Mouse (Mus musculus): ENCODE results near the gene Mcm2.
A peak's percentile ranks its signal among the peaks of the same experiment; 100 is the strongest.

Mcm2 gene

GRCm38 (mm10) chr6:88890832-88891231 is 7.7 kb downstream of the Mcm2 start:
- DNase-seq (ENCODE audit: low spot score in 2 of 2) = no peak

DNA sequence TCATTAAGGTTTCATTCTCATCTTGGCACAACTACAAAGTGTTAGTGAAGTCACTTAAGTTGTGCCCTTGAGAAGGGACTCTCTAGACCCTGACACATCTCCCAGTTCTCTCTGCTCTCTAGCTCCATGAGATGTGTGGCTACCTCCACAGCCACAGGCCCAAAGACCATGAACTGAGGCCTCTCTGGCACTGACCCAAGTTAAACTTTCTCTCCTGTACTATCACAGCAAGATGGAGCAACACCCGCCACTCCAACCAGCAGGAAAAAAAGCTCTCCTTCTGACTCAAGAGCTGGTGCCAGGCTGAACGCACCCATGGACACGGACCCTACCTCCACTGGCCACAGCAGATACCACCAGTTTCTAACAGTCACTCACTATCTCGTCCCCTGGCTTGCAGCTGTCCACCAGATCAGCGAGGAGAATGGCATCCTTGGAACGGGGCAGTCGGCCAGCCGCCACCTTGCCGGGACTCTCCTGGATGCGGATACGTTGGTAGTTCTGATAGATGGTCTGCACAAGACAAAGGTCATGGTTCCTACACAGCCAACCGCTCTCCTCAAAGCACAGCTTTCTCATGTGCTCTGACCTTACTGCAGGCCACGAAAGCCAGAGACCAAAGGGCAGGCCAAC is 9.1 kb downstream of the Mcm2 start:
- no peak for DNase-seq (ENCODE audit: low spot score in 2 of 2)

DNA sequence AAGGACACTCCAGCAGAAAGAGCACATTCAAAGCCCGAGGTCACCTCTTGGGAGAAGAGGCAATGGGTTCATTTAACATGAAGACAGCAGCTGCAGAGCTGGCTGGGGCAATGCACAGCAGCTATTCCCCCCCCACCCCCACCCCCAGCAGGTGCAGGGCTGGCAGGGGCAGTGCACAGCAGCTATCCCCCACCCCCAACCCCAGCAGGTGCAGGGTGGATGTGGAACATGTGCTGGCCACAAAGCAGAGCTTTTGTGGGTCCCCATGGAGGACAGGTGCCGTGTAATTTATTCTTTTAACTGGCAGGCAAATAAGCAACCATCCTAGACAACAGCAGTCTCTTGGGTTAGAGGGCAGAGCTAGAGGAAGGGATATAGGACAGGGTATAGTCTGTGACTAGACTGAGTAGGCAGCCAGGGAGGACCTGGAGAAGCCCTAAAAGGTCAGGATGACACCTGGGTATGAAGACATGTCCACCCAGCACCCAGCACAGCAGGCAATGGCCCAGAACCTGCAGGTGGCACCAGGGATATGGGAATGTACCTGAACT is 12.1 kb downstream of the Mcm2 start:
- DNase-seq (ENCODE audit: low spot score in 2 of 2) = no peak

GRCm38 (mm10) chr6:88885644-88886416 is 12.8 kb downstream of the Mcm2 start:
- DNase-seq (ENCODE audit: low spot score in 2 of 2) = no peak

DNA sequence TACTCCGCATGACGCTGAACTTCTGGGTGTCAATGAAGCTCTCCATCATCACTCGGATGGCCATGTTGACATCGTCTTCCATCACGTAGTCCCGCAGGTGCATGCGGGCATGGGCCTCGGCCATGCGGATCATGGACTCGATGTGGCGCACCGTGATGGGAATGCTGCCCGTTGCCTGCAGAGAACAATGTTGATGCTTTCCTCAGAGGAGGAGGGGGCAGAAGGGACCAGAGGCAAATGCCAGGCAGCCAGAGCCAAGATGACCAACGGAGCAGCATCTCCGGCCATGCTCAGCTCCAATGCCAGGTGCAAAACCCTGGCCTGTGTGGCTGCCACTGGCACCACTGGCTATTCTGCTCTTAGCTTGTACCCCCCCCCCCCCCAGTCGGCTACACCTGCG is 13.9 kb downstream of the Mcm2 start:
- no peak for DNase-seq (ENCODE audit: low spot score in 2 of 2)

DNA sequence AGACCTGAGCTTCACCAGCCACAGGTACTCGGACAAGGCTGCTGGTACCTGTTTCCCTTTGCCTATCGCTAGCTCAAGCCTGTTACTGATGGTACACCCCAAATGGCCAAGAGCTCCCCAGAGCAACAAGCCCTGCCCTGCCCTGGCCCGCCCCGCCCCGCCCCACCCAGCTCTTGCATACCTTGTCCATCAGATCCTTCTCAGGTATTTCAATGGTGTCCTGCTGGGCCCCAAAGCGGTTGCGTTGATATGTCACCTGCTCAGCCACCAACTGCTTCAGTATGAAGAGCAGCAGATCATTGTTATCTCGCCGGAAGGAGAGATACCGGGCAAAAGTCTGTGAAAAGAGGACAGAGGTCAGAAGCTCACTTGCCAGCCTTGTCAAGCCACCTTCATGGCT is 14.4 kb downstream of the Mcm2 start:
- no peak for DNase-seq (ENCODE audit: low spot score in 2 of 2)

DNA sequence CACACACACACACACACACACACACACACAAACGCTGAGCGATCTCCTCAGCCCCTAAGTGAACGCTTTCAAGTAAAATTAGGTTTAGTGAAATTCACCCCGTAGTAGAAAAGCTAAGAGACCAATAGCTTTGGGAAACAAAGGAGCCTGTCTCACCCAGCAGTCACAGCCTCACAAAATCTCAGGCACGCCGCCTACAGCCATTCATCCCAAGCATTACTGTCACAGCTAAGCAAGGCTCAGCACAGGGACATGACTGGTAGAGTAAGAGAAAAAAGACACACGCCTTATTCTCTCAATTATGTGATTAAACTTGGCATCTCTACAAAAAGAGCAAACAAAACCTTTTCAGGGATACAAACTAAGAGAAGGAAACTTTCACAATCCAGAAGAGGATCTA is 17.2 kb downstream of the Mcm2 start:
- no peak for DNase-seq (ENCODE audit: low spot score in 2 of 2)

DNA sequence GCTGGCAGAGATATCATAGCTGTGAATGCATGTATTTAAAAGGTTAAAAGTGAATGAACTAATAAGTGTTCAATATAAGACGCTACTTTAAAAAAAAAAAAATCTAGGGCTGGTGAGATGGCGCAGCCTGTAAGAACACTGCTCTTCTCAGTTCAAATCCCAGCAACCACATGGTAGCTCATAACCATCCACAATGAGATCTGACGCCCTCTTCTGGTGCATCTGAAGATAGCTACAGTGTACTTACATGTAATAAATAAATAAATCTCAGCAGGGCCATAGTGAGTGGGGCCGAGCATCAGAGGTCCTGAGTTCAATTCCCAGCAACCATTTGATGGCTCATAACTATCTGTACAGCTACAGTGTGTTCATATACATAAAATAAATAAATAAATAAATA is 19.1 kb downstream of the Mcm2 start:
- DNase-seq (ENCODE audit: low spot score in 2 of 2) = no peak

DNA sequence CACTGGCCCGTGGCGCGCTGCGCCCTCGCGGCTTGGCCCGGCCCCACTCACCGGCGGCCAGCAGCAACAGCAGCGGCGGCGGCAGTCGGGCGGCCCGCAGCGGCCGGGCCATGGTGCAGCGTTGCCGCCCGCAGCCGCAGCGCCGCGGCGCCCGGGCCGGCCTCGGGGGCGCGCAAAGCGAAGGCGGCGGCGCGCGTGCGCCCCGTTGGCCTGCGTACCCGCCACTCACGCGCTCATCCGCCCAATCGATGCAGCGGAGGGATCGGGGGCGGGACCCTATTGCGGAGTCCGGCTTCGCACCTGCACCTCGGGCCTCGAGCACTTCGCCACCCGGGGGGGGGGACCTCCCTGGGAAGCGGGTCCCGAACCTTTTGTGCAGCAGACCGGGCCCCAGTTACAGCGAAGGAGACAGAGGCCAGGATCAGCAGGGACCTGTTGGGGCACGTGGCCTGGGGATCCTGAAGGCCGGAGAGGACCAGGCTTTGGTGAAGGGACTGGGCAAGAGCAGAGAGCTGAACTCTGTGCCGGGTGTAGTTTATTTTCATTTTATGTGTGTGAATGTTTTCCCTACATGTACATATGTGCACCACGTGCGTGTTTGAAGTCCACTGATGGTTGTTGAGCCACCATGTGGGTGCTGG is 23.6 kb downstream of the Mcm2 start, which contains the start of gene Podxl2:
Gene Podxl2 (minus strand): TSS at position 177 of the 641 bp plus-strand sequence.
- DNase-seq (ENCODE audit: low spot score in 2 of 2) = peak; percentile 43 to 69

DNA sequence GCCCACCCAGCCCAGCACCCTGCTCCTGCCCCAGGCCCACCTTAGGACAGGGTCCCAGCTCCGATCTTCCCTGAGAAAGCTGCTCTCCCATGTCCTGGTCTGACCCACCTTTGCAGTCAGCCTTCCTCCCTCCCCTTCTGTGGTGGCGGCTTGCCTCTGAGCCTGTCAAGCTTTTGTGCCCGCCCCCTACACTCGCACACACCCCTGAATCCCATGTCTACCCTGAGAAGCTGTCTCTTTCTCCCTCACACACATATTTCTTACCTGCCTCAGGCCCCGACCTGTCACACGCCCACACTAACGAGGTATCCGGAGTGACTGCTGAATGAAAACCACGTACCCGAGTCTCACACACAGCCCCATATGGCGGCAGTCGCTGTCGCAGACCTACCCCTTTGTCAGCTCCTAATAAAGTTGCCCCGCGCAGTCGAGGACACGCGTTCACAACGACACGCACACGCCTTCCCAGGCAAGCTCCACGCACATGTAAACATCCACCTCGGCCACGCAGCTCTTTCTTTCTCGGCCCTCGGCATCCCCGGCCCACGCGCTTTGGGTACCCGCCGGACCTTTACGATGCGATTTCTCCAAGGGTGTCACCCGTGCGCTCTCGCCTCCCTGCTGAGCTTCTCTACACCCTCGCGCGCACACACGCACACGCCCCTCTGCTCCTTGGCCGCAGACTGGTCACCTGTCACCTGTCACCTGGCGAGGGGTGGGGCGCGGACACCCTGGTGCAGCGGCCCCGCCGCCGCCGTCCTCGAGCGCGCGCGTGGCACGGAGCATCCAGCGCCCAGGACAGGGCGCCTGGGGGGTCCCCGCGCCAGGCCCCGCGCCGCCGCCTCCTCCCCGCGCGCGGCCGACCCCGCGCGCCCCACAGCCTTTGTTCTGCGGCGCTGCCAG is 24.4 kb downstream of the Mcm2 start:
- no peak for DNase-seq (ENCODE audit: low spot score in 2 of 2)

- no peak for DNase-seq (ENCODE audit: low spot score in 2 of 2)
Observed at GRCm38 (mm10) chr6:88872811-88873210, 25.8 kb downstream of the Mcm2 start.

DNA sequence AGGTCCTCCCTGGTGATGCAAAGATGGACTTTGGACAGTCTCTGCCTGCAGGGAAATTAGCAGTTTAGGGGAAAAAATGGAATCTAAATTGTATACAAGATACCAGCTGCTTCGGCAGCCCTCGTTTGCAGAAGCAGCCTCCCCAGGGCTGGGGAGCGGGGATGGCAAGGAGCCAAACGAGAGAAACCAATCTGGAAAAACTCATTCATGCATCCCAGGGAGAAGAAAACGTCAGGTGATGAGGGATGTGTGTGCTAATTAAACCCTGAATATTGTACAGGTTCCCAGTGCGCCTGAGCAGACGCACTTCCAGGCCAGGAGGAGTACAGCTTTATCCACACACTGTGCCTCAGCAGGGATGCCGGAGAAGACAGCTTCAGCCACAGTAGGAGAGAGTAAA is 27.0 kb downstream of the Mcm2 start:
- DNase-seq (ENCODE audit: low spot score in 2 of 2) = no peak

DNA sequence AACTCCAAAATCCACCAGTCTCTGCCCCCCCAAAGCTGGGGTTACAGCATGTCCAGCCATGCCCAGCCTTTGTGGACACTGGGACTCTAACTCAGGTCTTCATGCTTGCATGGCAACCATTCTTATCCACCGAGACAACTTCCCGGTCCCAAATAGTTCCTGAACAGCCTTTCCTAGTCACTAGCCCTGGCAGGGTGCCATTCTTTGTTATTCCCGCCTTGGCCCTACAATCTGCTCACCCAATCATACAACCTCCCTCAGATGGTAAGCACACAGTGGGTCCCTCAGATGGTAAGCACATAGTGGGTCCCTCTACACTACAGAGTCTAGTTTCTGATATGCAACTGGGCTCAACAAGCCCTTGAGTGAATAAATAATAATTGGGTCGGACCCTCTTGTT is 28.0 kb downstream of the Mcm2 start:
- DNase-seq (ENCODE audit: low spot score in 2 of 2) = no peak

GRCm38 (mm10) chr6:88869459-88869858 is 29.1 kb downstream of the Mcm2 start:
- DNase-seq (ENCODE audit: low spot score in 2 of 2) = no peak

GRCm38 (mm10) chr6:88865704-88866103 is 32.9 kb downstream of the Mcm2 start:
- no peak for DNase-seq (ENCODE audit: low spot score in 2 of 2)

- no peak for DNase-seq (ENCODE audit: low spot score in 2 of 2)
Observed at GRCm38 (mm10) chr6:88860914-88861313, 37.7 kb downstream of the Mcm2 start.

DNA sequence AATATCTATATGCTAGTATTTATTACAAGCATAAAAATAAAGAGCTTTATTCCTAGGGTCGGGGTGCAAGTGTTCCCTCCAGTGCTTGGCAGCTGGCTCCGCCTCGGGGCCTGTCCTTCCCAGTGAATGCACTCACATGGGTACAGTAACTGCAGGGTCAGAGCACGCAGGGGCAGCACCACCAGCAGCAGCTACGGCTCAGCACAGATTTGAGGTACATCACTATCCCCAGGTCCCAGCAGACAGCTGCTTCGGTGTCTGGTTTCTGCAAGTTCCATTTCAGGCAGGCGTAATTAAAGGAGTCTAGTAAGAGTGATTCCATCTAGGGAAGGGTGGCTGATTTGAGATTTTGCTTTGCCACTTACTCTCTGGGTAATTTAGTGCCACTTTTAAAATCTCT is 40.2 kb downstream of the Mcm2 start:
- no peak for DNase-seq (ENCODE audit: low spot score in 2 of 2)

DNA sequence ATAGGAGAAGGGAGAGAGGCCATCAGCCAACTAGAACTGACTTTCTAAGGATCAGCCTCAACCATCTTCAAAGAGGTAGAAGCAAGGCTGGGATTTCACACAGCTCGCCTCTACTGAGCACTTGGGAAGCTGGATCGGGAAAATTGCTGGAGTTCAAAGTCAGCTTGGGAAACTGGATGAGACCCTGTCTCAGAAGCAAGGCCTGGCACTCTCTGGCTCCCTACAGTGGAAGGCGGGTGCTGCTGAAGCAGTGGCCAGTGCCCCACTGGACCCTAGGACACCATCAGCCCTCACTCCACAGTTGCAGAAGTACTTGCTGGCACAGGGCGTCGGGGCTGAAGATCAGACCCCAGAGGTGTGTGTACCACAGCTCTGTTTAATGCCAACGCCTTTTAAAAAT is 40.8 kb downstream of the Mcm2 start:
- no peak for DNase-seq (ENCODE audit: low spot score in 2 of 2)

DNA sequence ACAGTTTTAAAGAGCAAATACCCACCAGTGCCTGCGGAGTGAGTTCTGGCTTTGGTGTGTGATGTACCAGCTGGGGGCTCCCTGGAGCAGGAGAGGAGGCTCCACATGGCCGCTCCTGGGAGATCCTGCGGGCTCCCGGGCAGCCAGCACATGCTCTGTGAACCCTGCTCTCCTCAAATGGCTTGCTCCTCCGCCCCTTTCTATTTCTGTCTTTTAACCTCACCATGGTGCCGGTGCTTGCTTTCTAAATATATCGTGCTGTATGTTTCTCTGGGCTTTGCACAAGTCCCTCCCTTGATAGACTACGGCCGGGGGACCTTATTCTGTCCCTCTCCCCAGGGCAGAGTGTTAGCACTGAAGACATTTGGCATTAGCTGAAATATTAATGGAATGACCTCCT is 41.3 kb downstream of the Mcm2 start:
- peak; percentile 71 to 75 for DNase-seq (ENCODE audit: low spot score in 2 of 2)

- DNase-seq (ENCODE audit: low spot score in 2 of 2) = peak in 1 of 2 experiments; percentile 59
Observed at GRCm38 (mm10) chr6:88855636-88856035, 42.9 kb downstream of the Mcm2 start.

DNA sequence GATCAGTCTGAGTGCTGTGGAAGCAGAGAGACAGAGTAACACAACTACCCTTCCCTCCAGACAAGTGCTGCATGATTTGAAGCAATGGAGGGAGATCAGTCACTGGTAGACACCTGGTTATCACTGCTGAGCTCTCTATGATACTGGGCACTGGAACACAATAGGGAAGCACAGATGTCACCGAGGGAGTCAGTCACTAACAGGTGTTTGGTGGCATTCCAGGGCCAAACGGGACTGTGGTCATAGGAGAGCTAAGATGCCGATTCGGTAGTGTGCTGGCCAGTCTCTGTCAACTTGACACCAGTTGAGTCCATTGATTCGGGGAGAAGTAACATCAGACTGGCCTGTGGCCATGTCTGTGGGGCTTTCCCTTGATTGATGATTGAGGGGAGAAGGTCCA is 44.1 kb downstream of the Mcm2 start:
- no peak for DNase-seq (ENCODE audit: low spot score in 2 of 2)

DNA sequence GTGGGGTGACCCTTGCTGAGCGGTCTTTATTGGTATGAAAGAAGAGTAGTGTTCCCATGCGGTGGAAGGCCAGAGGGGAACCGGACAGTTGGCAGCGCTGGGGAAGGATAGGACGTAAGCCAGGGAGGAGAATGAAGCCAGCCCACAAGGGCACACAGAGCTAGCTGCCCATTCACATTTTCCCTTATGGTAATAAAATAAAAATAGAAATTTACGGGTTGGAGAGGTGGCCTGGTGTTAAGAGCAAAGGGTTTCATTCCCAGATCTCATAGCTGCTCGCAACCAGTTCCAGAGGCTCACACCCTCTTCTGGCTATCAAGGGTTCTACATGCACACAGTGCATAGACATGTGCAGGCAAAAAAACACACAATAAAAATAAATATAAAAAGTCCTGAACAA is 48.5 kb downstream of the Mcm2 start:
- DNase-seq (ENCODE audit: low spot score in 2 of 2) = no peak
